Mouse (Mus musculus) kidney, postnatal 4 days (tissue): ENCODE measurements around the gene Pappa2.

Experiments
- DNase-seq, 2 experiments: peaks; one replicate each; pipeline ENCODE4 v3.0.0; 2021; ENCODE audit warnings: mixed read lengths in 2 of 2

Gene Pappa2

GRCm38 (mm10) chr1:158748356-158749096 lies 231.8 kb downstream of the Pappa2 start:
- DNase-seq = peak; percentile 3 to 9

GRCm38 (mm10) chr1:158741449-158741848 lies 238.8 kb downstream of the Pappa2 start:
- DNase-seq = no peak

- no peak for DNase-seq
These were observed 239.3 kb downstream of the Pappa2 start for GRCm38 (mm10) chr1:158740949-158741348.

GRCm38 (mm10) chr1:158740161-158740766 lies 240.0 kb downstream of the Pappa2 start:
- peak; percentile 58 to 65 for DNase-seq

GRCm38 (mm10) chr1:158739132-158739919 lies 241.0 kb downstream of the Pappa2 start:
- DNase-seq = peak in 1 of 2 experiments; percentile 4

GRCm38 (mm10) chr1:158732868-158733496 lies 247.3 kb downstream of the Pappa2 start:
- DNase-seq = peak in 1 of 2 experiments; percentile 10

GRCm38 (mm10) chr1:158713301-158714095 lies 266.8 kb downstream of the Pappa2 start:
- DNase-seq = peak; percentile 32 to 53

- DNase-seq = no peak
These were observed 279.0 kb downstream of the Pappa2 start for GRCm38 (mm10) chr1:158701336-158701735.

GRCm38 (mm10) chr1:158700147-158700546 lies 280.1 kb downstream of the Pappa2 start:
- no peak for DNase-seq

GRCm38 (mm10) chr1:158699276-158699675 lies 281.0 kb downstream of the Pappa2 start:
- DNase-seq = no peak

GRCm38 (mm10) chr1:158697859-158698569 lies 282.3 kb downstream of the Pappa2 start:
- no peak for DNase-seq

- DNase-seq = no peak
These were observed 282.9 kb downstream of the Pappa2 start for GRCm38 (mm10) chr1:158697423-158697822.

GRCm38 (mm10) chr1:158687726-158688125 lies 292.6 kb downstream of the Pappa2 start:
- no peak for DNase-seq

- DNase-seq = peak; percentile 79 to 80
These were observed 310.2 kb downstream of the Pappa2 start for GRCm38 (mm10) chr1:158669971-158670592.

- DNase-seq = no peak
These were observed 314.3 kb downstream of the Pappa2 start for GRCm38 (mm10) chr1:158666001-158666400.
